Mouse (Mus musculus) neutrophil, adult 5-6 weeks (primary cell): Measurements from ENCODE around the gene Fgf10. TPM values are rescaled to one million over a fixed set of nuclear protein-coding genes. Genes with fewer than 3 reads are reported as not detected.

ENCODE experiments used
- ATAC-seq: fragments of 151-379, 151-347 bp; 2 replicates; pipeline ENCODE4 v1.8.0; 2017; ENCODE audit warnings: mild to moderate bottlenecking, moderate TSS enrichment; ENCODE audit not compliant: insufficient number of reproducible peaks, poor library complexity, low FRiP score, severe bottlenecking; ENCODE audit errors: extremely low read depth
- total RNA-seq: library from RNA; stranded (forward); fragments of 200-1000 nt; gene quantifications from 2 replicates; pipeline ENCODE4 v1.2.3, GENCODE M21; 2017

Gene Fgf10
- total RNA-seq: not detected in 2 replicates

GRCm38 (mm10) chr13:118669491-118669890 is at the start of gene Fgf10:
Gene Fgf10, plus strand, starts transcription at chr13:118669791.
- ATAC-seq: no peak

- ATAC-seq: no peak
These were observed 39.7 kb upstream of the Fgf10 start for GRCm38 (mm10) chr13:118629661-118630428.

GRCm38 (mm10) chr13:118631500-118631899 is 38.1 kb upstream of the Fgf10 start:
- ATAC-seq: no peak

- ATAC-seq: no peak
These were observed 33.5 kb upstream of the Fgf10 start for GRCm38 (mm10) chr13:118636047-118636446.

GRCm38 (mm10) chr13:118642585-118642984 is 27.0 kb upstream of the Fgf10 start:
- ATAC-seq: no peak

- no peak for ATAC-seq
These were observed 26.5 kb upstream of the Fgf10 start for GRCm38 (mm10) chr13:118643138-118643537.

- ATAC-seq: no peak
These were observed 12.6 kb upstream of the Fgf10 start for GRCm38 (mm10) chr13:118656991-118657390.

GRCm38 (mm10) chr13:118658031-118658430 is 11.6 kb upstream of the Fgf10 start:
- no peak for ATAC-seq

- ATAC-seq: no peak
These were observed 10.8 kb upstream of the Fgf10 start for GRCm38 (mm10) chr13:118658608-118659326.

- ATAC-seq: no peak
These were observed 7.9 kb upstream of the Fgf10 start for GRCm38 (mm10) chr13:118661664-118662063.

GRCm38 (mm10) chr13:118664901-118665300 is 4.7 kb upstream of the Fgf10 start:
- ATAC-seq: no peak

- ATAC-seq: no peak
These were observed 9.6 kb downstream of the Fgf10 start for GRCm38 (mm10) chr13:118679228-118679627.

- no peak for ATAC-seq
These were observed 23.5 kb downstream of the Fgf10 start for GRCm38 (mm10) chr13:118693049-118693448.

- ATAC-seq: no peak
These were observed 25.5 kb downstream of the Fgf10 start for GRCm38 (mm10) chr13:118695103-118695502.

- no peak for ATAC-seq
These were observed 34.1 kb downstream of the Fgf10 start for GRCm38 (mm10) chr13:118703727-118704126.

- ATAC-seq: no peak
These were observed 36.1 kb downstream of the Fgf10 start for GRCm38 (mm10) chr13:118705716-118706115.

GRCm38 (mm10) chr13:118709912-118710311 is 40.3 kb downstream of the Fgf10 start:
- ATAC-seq: no peak

GRCm38 (mm10) chr13:118713626-118714150 is 44.1 kb downstream of the Fgf10 start:
- no peak for ATAC-seq

GRCm38 (mm10) chr13:118714284-118715065 is 44.9 kb downstream of the Fgf10 start:
- no peak for ATAC-seq
